8 mouse cellular contexts compared by ENCODE assay signal in the genomic region with DNA sequence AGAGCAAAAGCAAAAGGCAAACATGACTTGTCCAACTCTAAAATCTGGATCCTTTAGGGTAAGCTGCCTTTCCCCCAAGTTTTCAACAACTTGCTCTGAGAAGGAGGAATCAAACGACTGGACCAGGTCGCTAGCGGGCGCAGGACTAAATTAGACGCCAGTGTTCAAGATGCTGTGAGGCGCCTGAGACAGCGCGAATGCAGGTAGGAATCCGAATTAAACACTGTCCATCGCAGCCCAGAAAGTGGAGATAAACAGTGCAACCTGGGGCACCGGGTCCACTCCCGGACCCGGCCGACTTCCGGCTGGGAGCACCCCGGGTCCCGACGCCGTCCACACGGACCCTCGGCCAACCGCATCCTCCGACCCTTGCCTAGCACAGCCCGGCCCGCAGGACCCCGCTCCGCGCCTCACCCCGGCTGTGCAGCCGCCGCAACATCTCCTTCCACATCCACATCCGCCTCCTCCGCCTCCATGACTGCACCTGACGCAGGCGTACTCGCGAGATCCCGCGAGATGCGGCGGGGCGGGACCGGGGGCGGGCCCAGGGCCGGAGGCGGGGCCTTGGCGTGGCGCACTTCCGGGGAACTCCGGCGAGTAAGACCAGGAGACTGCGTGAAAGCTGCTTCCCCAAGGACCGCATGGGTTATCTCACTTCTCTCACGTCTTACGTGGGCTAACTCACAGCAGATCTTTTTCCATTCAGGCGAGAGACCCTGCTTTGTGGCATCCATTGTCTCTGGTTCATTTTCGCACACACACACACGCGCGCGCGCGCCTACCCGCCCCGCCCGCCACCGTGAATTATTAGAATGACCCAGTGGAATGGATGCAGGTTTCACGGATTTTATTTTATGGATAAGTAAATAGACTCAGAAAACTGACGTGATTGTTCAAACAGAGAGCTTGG. TPM values are rescaled to one million over a fixed set of nuclear protein-coding genes. Genes with fewer than 3 reads are reported as not detected.
DNase-seq lines count a peak whose midpoint lies in the region; ATAC-seq and TF ChIP-seq lines count a peak whose summit lies in the region.

Gene Mysm1 (minus strand): TSS at position 511 of the 910 bp plus-strand sequence.

- no peaks in the 10 kb centered on the region for H3K27me3 ChIP-seq in MEL (ENCODE audit: control insufficient read depth in 1 of 2, insufficient read depth in 2 of 2, low read length in 2 of 2)
- H3K27me3 ChIP-seq in cerebellum, adult 2 months (ENCODE audit: control insufficient read depth, insufficient read depth, low read length): no peaks in the 10 kb centered on the region
- no peaks in the 10 kb centered on the region for H3K27me3 ChIP-seq in forebrain, postnatal 0 days (ENCODE audit: insufficient read depth, low read length)
- H3K27me3 ChIP-seq in lung, embryonic 15.5 days: no peaks in the 10 kb centered on the region

- H3K36me3 ChIP-seq in MEL (ENCODE audit: control insufficient read depth in 1 of 2, insufficient read depth in 2 of 2, low read length in 2 of 2): peaks cover 0 to 10% of the 10 kb centered on the region in 2 experiments; a peak in 3 of 4 replicates
- peaks cover 5% of the 10 kb centered on the region; the same call in 1 of the 2 replicates for H3K36me3 ChIP-seq in forebrain, postnatal 0 days (ENCODE audit: insufficient read depth)
- H3K36me3 ChIP-seq in lung, embryonic 15.5 days: peaks cover 10% of the 10 kb centered on the region

- peaks cover 0 to 6% of the 10 kb centered on the region in 2 experiments; a peak in 2 of 4 replicates for H3K4me1 ChIP-seq in MEL (ENCODE audit: control insufficient read depth in 1 of 2, insufficient read depth in 2 of 2, low read length in 2 of 2)
- peaks cover 4% of the 10 kb centered on the region; the same call in 1 of the 2 replicates for H3K4me1 ChIP-seq in cerebellum, adult 2 months (ENCODE audit: control insufficient read depth, insufficient read depth, low read length)
- H3K4me1 ChIP-seq in forebrain, postnatal 0 days (ENCODE audit: insufficient read depth): peaks cover 14% of the 10 kb centered on the region
- peaks cover 15% of the 10 kb centered on the region for H3K4me1 ChIP-seq in lung, embryonic 15.5 days

- no peak for TF ChIP-seq EP300 in MEL (IDR thresholded peaks at IDR 0.05; ENCODE audit: low read depth in 1 of 2, low read length in 2 of 2)

- ATAC-seq in forebrain, postnatal 0 days: peak; percentile 99
- ATAC-seq in lung, embryonic 15.5 days (ENCODE audit: borderline replicate concordance, extremely low read depth, low FRiP score, low TSS enrichment): peak; percentile 100

- TF ChIP-seq RAD21 in MEL (IDR thresholded peaks at IDR 0.05; ENCODE audit: low read depth, low read length): no peak

- TF ChIP-seq CTCF in MEL (IDR thresholded peaks at IDR 0.05 in 2 of 3, conservative IDR thresholded peaks at IDR 0.05 in 1 of 3; ENCODE audit: control insufficient read depth in 1 of 3, insufficient read depth in 1 of 3, low read depth in 2 of 3, low read length in 3 of 3, poor library complexity in 1 of 3, severe bottlenecking in 1 of 3): no peak
- TF ChIP-seq CTCF in cerebellum, adult 2 months (IDR thresholded peaks at IDR 0.05; ENCODE audit: borderline replicate concordance, insufficient read depth, low read depth, low read length): no peak
- peak; percentile 44 for TF ChIP-seq CTCF in forebrain, postnatal 0 days (IDR thresholded peaks at IDR 0.05; ENCODE audit: low read depth)

- H3K79me2 ChIP-seq in MEL (ENCODE audit: control insufficient read depth, insufficient read depth, low read length, poor library complexity): peaks cover 15% of the 10 kb centered on the region

- H3K4me2 ChIP-seq in forebrain, postnatal 0 days (ENCODE audit: low read depth): peak within 1 kb of the TSS; percentile 67
- H3K4me2 ChIP-seq in lung, embryonic 15.5 days: peak within 1 kb of the TSS; percentile 66

- H3K4me3 ChIP-seq in MEL (ENCODE audit: control insufficient read depth in 1 of 2, insufficient read depth in 1 of 2, low read depth in 2 of 2, low read length in 2 of 2): peak within 1 kb of the TSS; percentile 72 to 86
- peak within 1 kb of the TSS; percentile 98 for H3K4me3 ChIP-seq in cerebellum, adult 2 months (replicated peaks; ENCODE audit: insufficient read depth, low read depth, low read length)
- H3K4me3 ChIP-seq in forebrain, postnatal 0 days (ENCODE audit: low read depth, low read length): peak within 1 kb of the TSS; percentile 93
- H3K4me3 ChIP-seq in lung, embryonic 15.5 days: peak within 1 kb of the TSS; percentile 98

- peak; percentile 95 for DNase-seq in MEL (ENCODE audit: low read depth, low spot score)
- DNase-seq in cerebellum, adult 2 months: peak; percentile 91 to 93
- peak; percentile 98 for DNase-seq in forebrain, postnatal 0 days
- peak; percentile 96 for DNase-seq in heart, postnatal 4 days
- peak; percentile 89 to 92 for DNase-seq in layer of hippocampus, adult 8-10 months (ENCODE audit: low spot score in 2 of 2)
- peak; percentile 86 for DNase-seq in ovary, adult 18-20 months (ENCODE audit: low spot score)
- DNase-seq in thymus, postnatal 0 days (ENCODE audit: low spot score): peak; percentile 95

- peak within 1 kb of the TSS; percentile 67 for H3K27ac ChIP-seq in MEL (ENCODE audit: control insufficient read depth, low read depth, low read length)
- H3K27ac ChIP-seq in cerebellum, adult 2 months (ENCODE audit: insufficient read depth, low read length): peak within 1 kb of the TSS; percentile 79
- peak within 1 kb of the TSS; percentile 93 for H3K27ac ChIP-seq in forebrain, postnatal 0 days (ENCODE audit: low read depth, low read length)
- peak within 1 kb of the TSS; percentile 78 for H3K27ac ChIP-seq in lung, embryonic 15.5 days

- peak within 1 kb of the TSS; percentile 78 for H3K9ac ChIP-seq in MEL (ENCODE audit: control insufficient read depth, low read depth, low read length, poor library complexity, severe bottlenecking)
- H3K9ac ChIP-seq in forebrain, postnatal 0 days: peak within 1 kb of the TSS; percentile 95
- H3K9ac ChIP-seq in lung, embryonic 15.5 days: peak within 1 kb of the TSS; percentile 91

- H3K9me3 ChIP-seq in MEL (replicated peaks; ENCODE audit: insufficient read depth, low read length): no peaks in the 10 kb centered on the region
- no peaks in the 10 kb centered on the region for H3K9me3 ChIP-seq in forebrain, postnatal 0 days (ENCODE audit: low read length)
- no peaks in the 10 kb centered on the region for H3K9me3 ChIP-seq in lung, embryonic 15.5 days

- 1% methylated on average over 69 of the region's 69 CpGs for WGBS in cerebellum, adult 2 months
- WGBS in forebrain, postnatal 0 days: 1% methylated on average over 69 of the region's 69 CpGs
- under 1% methylated on average over 66 of the region's 69 CpGs for WGBS in lung, embryonic 15.5 days

- TF ChIP-seq POLR2A in MEL (IDR thresholded peaks at IDR 0.05; ENCODE audit: control insufficient read depth in 1 of 2, insufficient read depth in 1 of 2, low read depth in 1 of 2, low read length in 2 of 2, poor library complexity in 1 of 2): peak; percentile 82 to 95
- TF ChIP-seq POLR2A in cerebellum, adult 2 months (IDR thresholded peaks at IDR 0.05; ENCODE audit: borderline replicate concordance, insufficient read depth, low read length): peak; percentile 99

TF ChIP-seq in MEL, 35 proteins besides CTCF, POLR2A, EP300 and RAD21 (continues in another document):
- TF ChIP-seq ZMIZ1 (IDR thresholded peaks at IDR 0.05; ENCODE audit: low read depth, low read length) (peak; percentile 61; the same call in 1 of the 2 replicates), USF1 (IDR thresholded peaks at IDR 0.05; ENCODE audit: low read depth, low read length) (peak; percentile 66), KAT2A (conservative IDR thresholded peaks at IDR 0.05; ENCODE audit: low read depth, low read length) (no peak; the same call in 1 of the 2 replicates), E2F4 (IDR thresholded peaks at IDR 0.05; ENCODE audit: borderline replicate concordance, low read depth, low read length) (no peak), NELFE (IDR thresholded peaks at IDR 0.05; ENCODE audit: low read depth, low read length) (peak; percentile 89), BHLHE40 (IDR thresholded peaks at IDR 0.05; ENCODE audit: borderline replicate concordance, low read depth, low read length) (no peak), POLR2AphosphoS2 (IDR thresholded peaks at IDR 0.05; ENCODE audit: low read length) (peak; percentile 81; the same call in 1 of the 2 replicates), TCF12 (IDR thresholded peaks at IDR 0.05; ENCODE audit: low read depth, low read length) (peak; percentile 67), GABPA (IDR thresholded peaks at IDR 0.05; ENCODE audit: low read depth, low read length) (no peak), ZKSCAN1 (IDR thresholded peaks at IDR 0.05; ENCODE audit: low read depth, low read length) (no peak), HCFC1 (IDR thresholded peaks at IDR 0.05; ENCODE audit: low read depth, low read length) (peak; percentile 84), MAX (IDR thresholded peaks at IDR 0.05; ENCODE audit: low read length) (no peak), CHD1 (IDR thresholded peaks at IDR 0.05; ENCODE audit: low read depth, low read length) (no peak), MAZ (IDR thresholded peaks at IDR 0.05; ENCODE audit: low read depth, low read length) (no peak; the same call in 1 of the 2 replicates), MYB (IDR thresholded peaks at IDR 0.05; ENCODE audit: low read depth, low read length) (no peak), CHD2 (IDR thresholded peaks at IDR 0.05; ENCODE audit: low read length) (peak; percentile 96), TBP (IDR thresholded peaks at IDR 0.05; ENCODE audit: low read depth, low read length) (peak; percentile 82), JUND (IDR thresholded peaks at IDR 0.05; ENCODE audit: low read depth, low read length) (no peak), ZNF384 (IDR thresholded peaks at IDR 0.05; ENCODE audit: low read depth, low read length) (no peak), TAL1 (IDR thresholded peaks at IDR 0.05; ENCODE audit: low read length) (no peak), MYC (IDR thresholded peaks at IDR 0.05; ENCODE audit: low read depth, low read length) (peak; percentile 61; the same call in 1 of the 2 replicates), ELF1 (IDR thresholded peaks at IDR 0.05; ENCODE audit: low read depth, low read length) (peak; percentile 91)

RNA-seq across cellular contexts. Expression of gene Mysm1, which starts in this region (rescaled TPM):
- total RNA-seq in MEL (2012; rRNA removed): 13.9 and 14.8 TPM in 2 replicates
- 10 to 100 TPM in 1 of 2 experiments, not detected in 1; 10.8 TPM for polyA plus RNA-seq in MEL (2012; ENCODE audit: insufficient read depth in 1 of 2, insufficient read length in 2 of 2, low read depth in 1 of 2, low replicate concordance in 2 of 2, missing spikeins in 1 of 2)
- polyA plus RNA-seq in cerebellum, adult 2 months (2012; rRNA removed): 17.7 and 19.6 TPM in 2 replicates
- total RNA-seq in forebrain, postnatal 0 days (2014; rRNA removed): 24.3 and 31.3 TPM in 2 replicates
- 13.3 and 21.3 TPM in 2 replicates for polyA plus RNA-seq in forebrain, postnatal 0 days (2015; fragmentation: Nextera tagmentation; extraction: Ambion mirVana)
- 10 to 100 TPM; 16.0 to 16.6 TPM for total RNA-seq in heart, postnatal 4 days (2021)
- 10 to 100 TPM; 32.2 to 34.4 (median 32.7) TPM for total RNA-seq in layer of hippocampus, adult 8-10 months (2022)
- polyA plus RNA-seq in lung, embryonic 15.5 days (2015; fragmentation: Nextera tagmentation; extraction: Ambion mirVana): 30.2 and 32.2 TPM in 2 replicates
- 24.5 and 34.0 TPM in 2 replicates for polyA plus RNA-seq in thymus, postnatal 0 days (2015; fragmentation: Nextera tagmentation; extraction: Ambion mirVana)

Comparison
In these comparisons a context has a peak if more than half of its experiments do, and no peak if none do; other contexts are left out.
1. Peak in every context shown above with its lines: DNase-seq, ATAC-seq, H3K4me3 ChIP-seq and H3K27ac ChIP-seq.